Mouse (Mus musculus): ENCODE measurements around the gene Fbn1. TPM values are rescaled to one million over a fixed set of nuclear protein-coding genes. Genes with fewer than 3 reads are reported as not detected.

Fbn1 gene
- total and polyA plus RNA-seq, 3 experiments, result 15.0 to 43.9 (median 28.8) TPM

DNA sequence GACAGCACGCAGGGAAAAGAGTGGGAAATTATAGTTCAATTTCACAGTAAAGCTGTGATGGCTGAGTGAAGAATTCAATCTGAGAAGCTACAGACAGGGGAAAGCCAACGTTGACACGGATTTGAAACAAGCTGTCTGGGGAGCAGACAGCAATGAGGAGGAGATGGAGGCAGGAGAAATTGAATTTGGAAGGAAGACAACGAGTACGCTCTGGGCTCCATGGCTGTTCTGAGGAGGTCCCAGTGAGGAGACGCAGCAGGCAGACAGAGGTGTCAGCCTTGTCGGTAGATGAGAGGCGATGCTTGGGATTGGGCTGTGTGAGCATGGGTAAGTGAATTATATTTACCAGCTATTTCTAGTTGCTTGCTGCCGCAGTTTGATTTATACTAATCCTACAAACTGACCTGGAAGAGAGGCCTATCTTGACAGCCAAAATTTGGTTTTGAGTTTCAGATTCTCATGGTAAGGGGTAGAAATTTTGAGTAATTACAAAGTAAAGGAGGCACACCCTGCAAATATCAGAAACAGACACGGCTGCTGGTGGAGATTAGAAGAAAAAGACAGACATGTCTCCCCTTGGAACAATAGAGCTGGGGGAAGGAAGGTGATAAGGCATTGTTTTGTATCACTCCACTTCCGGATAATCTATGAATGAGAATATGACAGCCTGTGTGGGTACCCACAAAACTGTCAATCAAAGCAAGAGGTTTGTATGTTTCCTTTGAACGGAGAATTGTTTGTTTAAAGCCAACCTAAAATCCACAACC, 7.7 kb upstream of the Fbn1 start:
- H3K27me3 ChIP-seq (ENCODE audit: control insufficient read depth, insufficient read depth, low read length), result no peaks in the 10 kb centered on the region
- intact Hi-C loops (cut with DNase I), result no loop called here
- peaks cover 9% of the 10 kb centered on the region for H3K4me1 ChIP-seq (ENCODE audit: control insufficient read depth, insufficient read depth, low read length)
- 48% methylated on average over 12 of the region's 12 CpGs for WGBS
- no peak overlapping the region; the same call in none of the 2 replicates for H3K27ac ChIP-seq
- no peaks in the 10 kb centered on the region; the same call in 1 of the 2 replicates for H3K36me3 ChIP-seq (ENCODE audit: control insufficient read depth, insufficient read depth, low read length)
- H3K4me3 ChIP-seq, result no peak overlapping the region
- TF ChIP-seq EP300 (IDR thresholded peaks at IDR 0.05; ENCODE audit: insufficient read depth, low read depth, low read length), result no peak
- TF ChIP-seq POLR2A (IDR thresholded peaks at IDR 0.05; ENCODE audit: insufficient read depth, low read depth, low read length), result no peak
- no peaks in the 10 kb centered on the region for H3K79me2 ChIP-seq (replicated peaks; ENCODE audit: control insufficient read depth, insufficient read depth, low read length)
- H3K9ac ChIP-seq (ENCODE audit: low read depth, low read length), result no peak overlapping the region
- DNase-seq, result no peak

DNA sequence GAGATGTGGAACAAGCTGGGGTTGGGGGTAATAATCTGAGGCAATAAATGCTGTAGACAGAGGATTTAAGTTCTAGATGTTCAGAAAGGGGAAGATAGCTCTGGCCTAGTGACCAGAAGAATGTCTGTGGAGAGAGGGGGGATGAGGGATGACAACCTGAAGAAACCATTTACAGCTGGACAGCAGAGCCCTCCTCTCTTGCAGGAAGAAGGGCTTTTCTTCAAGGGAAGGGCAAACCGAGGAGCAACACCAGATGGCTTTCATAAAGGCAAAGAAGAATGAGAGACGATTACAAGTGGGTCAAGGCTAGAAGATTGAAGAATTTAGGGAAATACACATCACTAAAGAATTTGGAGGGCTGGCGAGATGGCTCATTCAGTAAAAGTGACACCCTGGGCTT, 6.6 kb upstream of the Fbn1 start:
- no peak for DNase-seq
- no peak overlapping the region for H3K9ac ChIP-seq (ENCODE audit: low read depth, low read length)
- intact Hi-C loops (cut with DNase I), result no loop called here
- no peak overlapping the region for H3K27ac ChIP-seq
- no peaks in the 10 kb centered on the region for H3K79me2 ChIP-seq (replicated peaks; ENCODE audit: control insufficient read depth, insufficient read depth, low read length)
- no peak overlapping the region for H3K4me3 ChIP-seq
- no peak for TF ChIP-seq POLR2A (IDR thresholded peaks at IDR 0.05; ENCODE audit: insufficient read depth, low read depth, low read length)
- H3K27me3 ChIP-seq (ENCODE audit: control insufficient read depth, insufficient read depth, low read length), result no peaks in the 10 kb centered on the region
- H3K4me1 ChIP-seq (ENCODE audit: control insufficient read depth, insufficient read depth, low read length), result peaks cover 10% of the 10 kb centered on the region
- 74% methylated on average over 3 of the region's 3 CpGs for WGBS
- H3K36me3 ChIP-seq (ENCODE audit: control insufficient read depth, insufficient read depth, low read length), result no peaks in the 10 kb centered on the region; the same call in 1 of the 2 replicates

DNA sequence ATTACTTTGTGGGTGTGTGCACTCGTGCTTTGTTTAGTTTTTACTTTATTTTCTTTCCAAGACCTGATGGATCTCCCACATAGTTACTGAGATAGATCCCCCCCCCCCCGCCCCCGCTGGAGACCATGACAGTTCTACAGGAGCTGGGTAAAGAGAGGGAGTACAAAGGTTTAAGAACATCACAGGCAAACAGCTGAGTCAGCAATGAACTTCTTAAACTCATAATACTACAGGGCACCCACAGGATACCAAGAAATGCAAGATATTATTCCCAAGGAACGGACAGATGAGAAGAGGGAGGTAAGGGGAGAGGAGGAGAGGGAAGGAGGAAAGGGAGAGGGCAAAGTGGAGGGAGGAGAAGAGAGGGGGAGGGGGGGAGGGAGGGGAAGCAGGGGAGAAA, 4.8 kb upstream of the Fbn1 start:
- DNase-seq, result no peak
- no peak overlapping the region for H3K4me3 ChIP-seq
- intact Hi-C loops (cut with DNase I), result no loop called here
- 91% methylated on average over 4 of the region's 4 CpGs for WGBS
- no peaks in the 10 kb centered on the region for H3K79me2 ChIP-seq (replicated peaks; ENCODE audit: control insufficient read depth, insufficient read depth, low read length)
- H3K27me3 ChIP-seq (ENCODE audit: control insufficient read depth, insufficient read depth, low read length), result no peaks in the 10 kb centered on the region
- H3K4me1 ChIP-seq (ENCODE audit: control insufficient read depth, insufficient read depth, low read length), result peaks cover 10% of the 10 kb centered on the region
- TF ChIP-seq CTCF (IDR thresholded peaks at IDR 0.05) (no peak), POLR2A (IDR thresholded peaks at IDR 0.05; ENCODE audit: insufficient read depth, low read depth, low read length) (no peak), EP300 (IDR thresholded peaks at IDR 0.05; ENCODE audit: insufficient read depth, low read depth, low read length) (no peak)
- H3K27ac ChIP-seq, result no peak overlapping the region
- H3K9ac ChIP-seq (ENCODE audit: low read depth, low read length), result no peak overlapping the region
- H3K36me3 ChIP-seq (ENCODE audit: control insufficient read depth, insufficient read depth, low read length), result no peaks in the 10 kb centered on the region; the same call in 1 of the 2 replicates

DNA sequence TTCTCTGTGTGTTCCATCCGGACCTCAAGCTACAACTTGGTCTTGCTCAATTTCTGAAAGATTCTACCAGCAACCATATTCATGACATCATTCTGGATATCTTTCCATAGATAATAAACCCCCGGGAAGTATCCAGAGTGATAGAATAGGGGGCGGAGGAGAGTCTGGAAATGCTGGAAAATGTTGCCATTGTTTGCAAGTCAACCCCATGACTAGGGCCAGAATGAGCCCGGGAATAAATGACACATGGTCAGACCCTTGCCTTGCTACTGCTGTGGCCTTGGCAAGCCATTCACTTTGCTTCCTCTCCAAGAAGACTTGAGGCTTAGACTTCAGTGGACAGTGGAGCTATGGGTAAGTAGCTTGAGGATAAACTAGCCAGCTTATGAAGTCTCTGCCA, 4.1 kb upstream of the Fbn1 start:
- H3K9ac ChIP-seq (ENCODE audit: low read depth, low read length), result no peak overlapping the region
- no peaks in the 10 kb centered on the region for H3K79me2 ChIP-seq (replicated peaks; ENCODE audit: control insufficient read depth, insufficient read depth, low read length)
- no peak for TF ChIP-seq CTCF (IDR thresholded peaks at IDR 0.05)
- no peak for TF ChIP-seq EP300 (IDR thresholded peaks at IDR 0.05; ENCODE audit: insufficient read depth, low read depth, low read length)
- no peak for TF ChIP-seq POLR2A (IDR thresholded peaks at IDR 0.05; ENCODE audit: insufficient read depth, low read depth, low read length)
- peaks cover 10% of the 10 kb centered on the region for H3K4me1 ChIP-seq (ENCODE audit: control insufficient read depth, insufficient read depth, low read length)
- H3K4me3 ChIP-seq, result no peak overlapping the region
- peak in 1 of 2 experiments; percentile 37 for DNase-seq
- H3K27ac ChIP-seq, result no peak overlapping the region
- H3K36me3 ChIP-seq (ENCODE audit: control insufficient read depth, insufficient read depth, low read length), result no peaks in the 10 kb centered on the region; the same call in 1 of the 2 replicates
- no peaks in the 10 kb centered on the region for H3K27me3 ChIP-seq (ENCODE audit: control insufficient read depth, insufficient read depth, low read length)
- WGBS, result 40% methylated on average over 4 of the region's 4 CpGs
- intact Hi-C loops (cut with DNase I), result no loop called here

DNA sequence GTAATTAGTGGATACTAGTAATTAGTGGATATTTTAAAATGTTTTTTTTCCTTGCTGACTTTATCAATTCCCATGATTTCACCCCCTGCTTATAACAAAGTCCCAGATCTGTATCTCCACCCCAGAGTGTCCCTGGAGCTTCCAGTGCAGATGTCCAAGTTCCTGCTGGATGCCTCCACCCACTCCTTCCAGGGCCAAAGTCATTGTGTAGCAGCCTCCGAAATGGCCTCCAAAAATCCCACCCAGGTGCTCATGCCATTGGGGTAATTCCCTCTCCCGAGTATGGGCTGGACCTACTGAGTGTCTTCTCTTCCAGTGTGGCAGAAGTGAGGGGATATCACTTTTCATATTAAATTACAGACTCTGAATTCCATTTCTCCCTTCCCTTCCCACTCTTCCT, 3.0 kb upstream of the Fbn1 start:
- DNase-seq, result peak; percentile 40 to 51
- H3K27me3 ChIP-seq (ENCODE audit: control insufficient read depth, insufficient read depth, low read length), result no peaks in the 10 kb centered on the region
- 39% methylated on average over 2 of the region's 2 CpGs for WGBS
- no peak overlapping the region for H3K9ac ChIP-seq (ENCODE audit: low read depth, low read length)
- intact Hi-C loops (cut with DNase I), result loop anchor here (1.0 kb wide), 1 partner anchor 69 kb away; no protein-coding TSS in a partner anchor
- H3K27ac ChIP-seq, result peak overlapping the region; percentile 26; the same call in 1 of the 2 replicates
- H3K79me2 ChIP-seq (replicated peaks; ENCODE audit: control insufficient read depth, insufficient read depth, low read length), result no peaks in the 10 kb centered on the region
- peaks cover 11% of the 10 kb centered on the region for H3K4me1 ChIP-seq (ENCODE audit: control insufficient read depth, insufficient read depth, low read length)
- no peak overlapping the region for H3K4me3 ChIP-seq
- TF ChIP-seq EP300 (IDR thresholded peaks at IDR 0.05; ENCODE audit: insufficient read depth, low read depth, low read length), result 0 out of 2 replicates have a peak, but pooled peaks have one; percentile 22
- TF ChIP-seq POLR2A (IDR thresholded peaks at IDR 0.05; ENCODE audit: insufficient read depth, low read depth, low read length), result no peak
- TF ChIP-seq CTCF (IDR thresholded peaks at IDR 0.05), result no peak
- no peaks in the 10 kb centered on the region; the same call in 1 of the 2 replicates for H3K36me3 ChIP-seq (ENCODE audit: control insufficient read depth, insufficient read depth, low read length)

DNA sequence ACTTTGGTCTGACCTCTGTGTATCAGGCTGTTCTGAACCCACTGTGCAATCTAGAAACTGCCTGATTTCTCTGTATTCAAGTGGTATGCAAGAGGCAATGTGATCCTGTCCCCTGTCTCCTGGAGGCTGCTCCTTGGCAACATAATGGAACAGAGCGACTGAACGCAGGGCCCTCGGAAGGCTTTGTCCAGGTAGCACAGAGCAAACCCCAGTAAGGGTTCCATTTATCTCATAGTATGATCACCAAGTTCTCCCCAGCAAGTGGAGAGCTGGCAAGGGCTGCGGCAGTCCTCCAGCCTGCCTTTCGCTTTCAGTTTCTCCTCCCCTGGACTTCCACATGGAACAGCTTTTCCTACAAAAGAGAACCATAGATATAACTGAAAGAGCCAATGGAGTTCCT, 588 bp upstream of the Fbn1 start:
- no peaks in the 10 kb centered on the region for H3K27me3 ChIP-seq (ENCODE audit: control insufficient read depth, insufficient read depth, low read length)
- H3K4me1 ChIP-seq (ENCODE audit: control insufficient read depth, insufficient read depth, low read length), result peaks cover 9% of the 10 kb centered on the region
- DNase-seq, result no peak
- H3K4me3 ChIP-seq, result no peak overlapping the region
- no peak overlapping the region for H3K9ac ChIP-seq (ENCODE audit: low read depth, low read length)
- H3K27ac ChIP-seq, result no peak overlapping the region
- TF ChIP-seq CTCF (IDR thresholded peaks at IDR 0.05), result no peak
- TF ChIP-seq EP300 (IDR thresholded peaks at IDR 0.05; ENCODE audit: insufficient read depth, low read depth, low read length), result no peak
- no peak for TF ChIP-seq POLR2A (IDR thresholded peaks at IDR 0.05; ENCODE audit: insufficient read depth, low read depth, low read length)
- whole genome bisulfite sequencing, result 85% methylated on average over 5 of the region's 5 CpGs
- H3K36me3 ChIP-seq (ENCODE audit: control insufficient read depth, insufficient read depth, low read length), result no peaks in the 10 kb centered on the region
- intact Hi-C loops (cut with DNase I), result loop anchor here (5.0 to 10.0 kb wide), 3 partner anchors 96 to 151 kb away; no protein-coding TSS in a partner anchor
- no peaks in the 10 kb centered on the region for H3K79me2 ChIP-seq (replicated peaks; ENCODE audit: control insufficient read depth, insufficient read depth, low read length)

All from heart, adult 2 months (tissue).